Comparison of ENCODE assay signal across 10 mouse cellular contexts in genomic region chr7:107392749-107393148, GRCm38 (mm10). TPM values are rescaled to one million over a fixed set of nuclear protein-coding genes. Genes with fewer than 3 reads are reported as not detected.
A peak's percentile ranks its signal among the peaks of the same experiment; 100 is the strongest.
DNase-seq lines count a peak whose midpoint lies in the region; ATAC-seq and TF ChIP-seq lines count a peak whose summit lies in the region.
"Had no signal": no experiment of that assay in that cellular context is flagged by ENCODE, and none has a peak within 500 bp of the region (broad histone marks: within the 10 kb centered on the region; RNA-seq: fewer than 3 reads in every experiment).

No protein-coding gene starts in this region.

- no peaks in the 10 kb centered on the region for H3K4me1 ChIP-seq in ES-E14 (ENCODE audit: control insufficient read depth in 2 of 2, insufficient read depth in 2 of 2, low read length in 2 of 2, poor library complexity in 1 of 2)
- no peaks in the 10 kb centered on the region for H3K4me1 ChIP-seq in limb, embryonic 10.5 days
- no peaks in the 10 kb centered on the region for H3K4me1 ChIP-seq in kidney, embryonic 15.5 days
- H3K4me1 ChIP-seq: liver, embryonic 13.5 days; megakaryocyte, embryonic 14.5 days had no signal

- in situ Hi-C loops in ES-E14 (cut with MboI; ENCODE audit: low sequenced_read_pairs in 2 of 2, unreplicated experiment in 2 of 2) = no loop called here

- no peak overlapping the region for H3K27ac ChIP-seq in ES-E14 (ENCODE audit: insufficient read depth, low read depth, low read length, poor library complexity, severe bottlenecking)
- no peak overlapping the region for H3K27ac ChIP-seq in limb, embryonic 10.5 days
- H3K27ac ChIP-seq in kidney, embryonic 15.5 days = no peak overlapping the region
- H3K27ac ChIP-seq: liver, embryonic 13.5 days had no signal

- H3K9ac ChIP-seq in ES-E14 (ENCODE audit: insufficient read depth, low read depth, low read length, poor library complexity, severe bottlenecking) = no peak overlapping the region
- H3K9ac ChIP-seq in kidney, embryonic 15.5 days = no peak overlapping the region
- H3K9ac ChIP-seq: forebrain, postnatal 0 days; liver, embryonic 13.5 days had no signal

- H3K4me2 ChIP-seq in kidney, embryonic 15.5 days = no peak overlapping the region
- H3K4me2 ChIP-seq: liver, embryonic 13.5 days had no signal

- no peak for ATAC-seq in activated CD4-positive, CD25-positive, alpha-beta regulatory T cell, adult 4 months
- ATAC-seq in kidney, embryonic 15.5 days (replicated peaks; ENCODE audit: low FRiP score) = no peak
- ATAC-seq: forebrain, postnatal 0 days had no signal

- WGBS in limb, embryonic 10.5 days = 68% methylated on average over 2 of the region's 2 CpGs
- 53% methylated on average over 2 of the region's 2 CpGs for WGBS in kidney, embryonic 15.5 days

- DNase-seq in kidney, postnatal 14 days = peak; percentile 15
- no peak for DNase-seq in kidney, adult 8-10 months
- DNase-seq in ES-E14 (ENCODE audit: low read depth, low spot score) (peak; percentile 15), R1 (ENCODE audit: low read depth, low spot score) (peak; percentile 41)
- DNase-seq in limb, embryonic 10.5 days (ENCODE audit: low spot score) = peak; percentile 61
- DNase-seq: forebrain, postnatal 0 days; liver, embryonic 13.5 days had no signal

- H3K36me3 ChIP-seq in ES-E14 (ENCODE audit: control insufficient read depth, insufficient read depth, low read length, poor library complexity, severe bottlenecking) = no peaks in the 10 kb centered on the region
- no peaks in the 10 kb centered on the region for H3K36me3 ChIP-seq in limb, embryonic 10.5 days
- H3K36me3 ChIP-seq in kidney, embryonic 15.5 days = no peaks in the 10 kb centered on the region
- H3K36me3 ChIP-seq: liver, embryonic 13.5 days had no signal

- no peaks in the 10 kb centered on the region for H3K9me3 ChIP-seq in ES-E14 (ENCODE audit: control insufficient read depth, insufficient read depth, low read depth, low read length)
- H3K9me3 ChIP-seq in limb, embryonic 10.5 days (replicated peaks) = no peaks in the 10 kb centered on the region
- no peaks in the 10 kb centered on the region for H3K9me3 ChIP-seq in kidney, embryonic 15.5 days (replicated peaks)
- H3K9me3 ChIP-seq: liver, embryonic 13.5 days; megakaryocyte, embryonic 14.5 days had no signal

- H3K27me3 ChIP-seq in limb, embryonic 10.5 days (ENCODE audit: low read depth, poor library complexity, severe bottlenecking) = no peaks in the 10 kb centered on the region
- H3K27me3 ChIP-seq in kidney, embryonic 15.5 days = no peaks in the 10 kb centered on the region
- H3K27me3 ChIP-seq: liver, embryonic 13.5 days; megakaryocyte, embryonic 14.5 days had no signal

- no peak overlapping the region for H3K4me3 ChIP-seq in ES-E14 (ENCODE audit: insufficient read depth in 1 of 2, low read depth in 1 of 2, low read length in 2 of 2, poor library complexity in 1 of 2, severe bottlenecking in 1 of 2)
- no peak overlapping the region for H3K4me3 ChIP-seq in limb, embryonic 10.5 days
- no peak overlapping the region for H3K4me3 ChIP-seq in kidney, embryonic 15.5 days (replicated peaks)
- H3K4me3 ChIP-seq: liver, embryonic 13.5 days; megakaryocyte, embryonic 14.5 days had no signal

TF ChIP-seq in ES-E14, 5 proteins besides CTCF, POLR2A, EP300 and RAD21:
- TF ChIP-seq ZC3H11A (IDR thresholded peaks at IDR 0.05; ENCODE audit: borderline replicate concordance, low read depth, low read length) (no peak), MAFK (IDR thresholded peaks at IDR 0.05; ENCODE audit: insufficient read depth, low read depth, low read length) (peak; percentile 80), HCFC1 (IDR thresholded peaks at IDR 0.05; ENCODE audit: borderline replicate concordance, insufficient read depth, low read length) (no peak), CHD2 (IDR thresholded peaks at IDR 0.05; ENCODE audit: low read depth, low read length) (no peak), ZNF384 (IDR thresholded peaks at IDR 0.05; ENCODE audit: low read depth, low read length) (no peak)

RNA-seq across cellular contexts. Expression of gene Syt9, which starts 22.2 kb away (rescaled TPM):
- 8.4 and 12.0 TPM in 2 replicates for total RNA-seq in ES-E14 (2012; rRNA removed)
- polyA plus RNA-seq in limb, embryonic 10.5 days (2016; fragmentation: Nextera tagmentation; extraction: Ambion mirVana) = 0.98 and 2.0 TPM in 2 replicates
- polyA plus RNA-seq in activated CD4-positive, CD25-positive, alpha-beta regulatory T cell, adult 4 months (2017; shearing (Covaris generic)) = not detected
- 4.9 and 5.2 TPM in 2 replicates for polyA plus RNA-seq in kidney, embryonic 15.5 days (2015; fragmentation: Nextera tagmentation; extraction: Ambion mirVana)

Comparison
In these comparisons a context has a peak if more than half of its experiments do, and no peak if none do; other contexts are left out.
1. DNase-seq: peak in kidney, postnatal 14 days (single experiment), ES-E14 (single experiment), R1 (single experiment) and limb, embryonic 10.5 days (single experiment); none in kidney, adult 8-10 months (0 of 2).